Mouse (Mus musculus): Measurements from ENCODE around the gene Prkn. TPM values are rescaled to one million over a fixed set of nuclear protein-coding genes. Genes with fewer than 3 reads are reported as not detected.

Gene Prkn
- polyA plus RNA-seq (2017; shearing (Covaris generic)): under 1 TPM; 0.10 to 0.27 TPM

DNA sequence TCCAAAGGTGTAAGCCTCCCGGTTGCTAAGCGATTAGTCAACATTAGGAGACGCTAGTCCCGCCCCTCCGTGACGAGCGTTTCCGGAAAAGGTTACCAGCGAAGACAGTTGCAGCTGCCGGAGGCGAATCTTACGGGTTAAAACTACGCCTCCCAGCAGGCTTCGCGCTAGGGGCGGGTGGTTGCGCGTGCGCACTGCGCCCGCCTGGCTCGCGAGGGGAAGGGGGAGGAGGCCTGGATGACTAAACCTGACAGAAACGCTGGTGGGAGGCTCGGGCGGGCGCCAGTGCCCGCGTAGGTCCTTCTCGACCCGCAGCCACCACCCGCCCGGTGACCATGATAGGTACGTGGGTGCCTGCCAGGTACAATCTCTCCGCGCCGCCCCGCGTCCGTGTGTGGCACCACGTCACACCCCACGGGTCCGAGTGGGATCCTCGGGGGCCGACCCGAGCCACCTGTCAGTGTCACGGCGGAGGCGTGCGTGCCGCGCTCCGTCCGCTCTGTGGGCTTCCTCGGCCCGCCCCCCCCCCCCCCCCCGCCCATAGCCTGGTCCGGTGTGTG lies at the start of gene Prkn, which contains the start of gene Pacrg:
Gene Prkn (plus strand): TSS at position 237 of the 560 bp plus-strand sequence.
Gene Pacrg (minus strand): TSS at position 164 of the 560 bp plus-strand sequence.

Other genes with a start within 250 kb of the Prkn start
- gene Pacrg, start 73 bp upstream of the Prkn start, polyA plus RNA-seq (2017; shearing (Covaris generic)): not detected

All from activated CD4-positive, CD25-positive, alpha-beta regulatory T cell (primary cell).